Mouse (Mus musculus): ENCODE measurements at regions not wholly inside any gene's neighbourhood (a gene's known extent, or its start where the extent isn't known, plus 50 kb on each side); places are given as distances from the start of the nearest gene placed in this dataset.

DNA sequence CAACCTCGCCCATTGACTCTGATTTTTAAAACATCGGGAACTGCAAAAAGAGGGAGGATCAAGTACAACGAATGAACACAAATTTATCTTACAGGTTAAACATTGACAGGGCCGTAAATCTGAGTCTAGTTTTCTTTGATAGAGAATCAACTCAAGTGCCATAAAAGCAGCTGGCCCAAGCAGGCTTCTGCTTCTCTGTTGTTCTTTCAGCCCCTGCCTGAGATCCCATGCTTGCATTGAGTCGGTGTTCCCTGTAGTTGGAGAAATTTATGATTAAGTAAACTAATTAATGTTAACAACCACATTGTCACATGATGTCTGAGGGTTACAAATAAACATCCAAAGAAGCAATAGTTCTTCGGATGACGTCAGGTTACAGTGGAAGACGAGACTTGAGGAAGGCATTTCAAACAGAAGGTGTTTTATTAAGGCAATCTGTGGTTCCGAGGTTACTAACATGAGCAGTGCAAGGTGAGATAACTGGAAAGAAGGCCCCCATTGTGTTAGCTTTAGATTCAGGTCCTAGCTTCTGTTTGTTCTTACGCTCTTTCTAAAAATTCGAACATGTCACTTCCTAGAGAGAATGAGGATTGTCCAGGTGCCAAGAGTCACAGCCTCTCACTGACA, 233.9 kb upstream of the Pde3a start:
- DNase-seq (ENCODE audit: low spot score) (no peak), ATAC-seq (ENCODE audit: low FRiP score, low read depth) (no peak)
- Histone ChIP-seq H3K4me3 (replicated peaks; ENCODE audit: low read length) (no peak overlapping the region), H3K9ac (ENCODE audit: low read depth, low read length, severe bottlenecking) (no peak overlapping the region), H3K4me1 (ENCODE audit: control insufficient read depth, insufficient read depth, low read length) (no peaks in the 10 kb centered on the region), H3K27ac (replicated peaks; ENCODE audit: low read depth, low read length) (no peak overlapping the region), H3K36me3 (ENCODE audit: control insufficient read depth, insufficient read depth, low read length) (no peaks in the 10 kb centered on the region), H3K9me3 (ENCODE audit: control insufficient read depth, low read length) (no peaks in the 10 kb centered on the region), H3K4me2 (replicated peaks; ENCODE audit: low read depth, low read length, severe bottlenecking) (no peak overlapping the region), H3K27me3 (ENCODE audit: control insufficient read depth, insufficient read depth, low read length) (no peaks in the 10 kb centered on the region)
- TF ChIP-seq POLR2A (IDR thresholded peaks at IDR 0.05; ENCODE audit: borderline replicate concordance, extremely low read depth, insufficient read depth, insufficient read length): no peak
- WGBS: 79% methylated on average over 11 of the region's 11 CpGs

DNA sequence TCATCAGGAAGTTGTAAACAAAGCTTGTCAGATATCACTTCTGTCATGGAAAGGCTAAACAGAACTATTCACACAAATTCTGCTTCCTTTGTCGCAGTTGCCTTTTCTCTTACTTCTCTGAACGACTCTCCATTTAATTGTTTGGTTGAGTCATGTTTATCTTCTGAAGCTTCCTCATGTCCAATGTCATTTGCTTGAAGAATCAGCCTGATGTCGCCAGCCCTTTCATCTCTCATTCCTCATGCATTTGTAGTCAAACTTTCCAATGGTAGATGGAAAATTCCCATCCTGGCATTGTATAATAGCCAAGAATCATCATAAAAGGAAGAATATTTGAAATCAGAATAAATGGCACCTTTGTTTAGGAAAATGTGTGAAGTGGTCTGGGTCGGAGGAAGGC, 225.6 kb upstream of the Pde3a start:
- Histone ChIP-seq H3K36me3 (ENCODE audit: control insufficient read depth, insufficient read depth, low read length) (no peaks in the 10 kb centered on the region), H3K27ac (replicated peaks; ENCODE audit: low read depth, low read length) (no peak overlapping the region), H3K4me2 (replicated peaks; ENCODE audit: low read depth, low read length, severe bottlenecking) (no peak overlapping the region), H3K4me3 (replicated peaks; ENCODE audit: low read length) (no peak overlapping the region), H3K27me3 (ENCODE audit: control insufficient read depth, insufficient read depth, low read length) (no peaks in the 10 kb centered on the region), H3K9me3 (ENCODE audit: control insufficient read depth, low read length) (no peaks in the 10 kb centered on the region), H3K9ac (ENCODE audit: low read depth, low read length, severe bottlenecking) (no peak overlapping the region), H3K4me1 (ENCODE audit: control insufficient read depth, insufficient read depth, low read length) (peaks cover 2% of the 10 kb centered on the region; the same call in 1 of the 2 replicates)
- WGBS: 85% methylated on average over 4 of the region's 4 CpGs
- ATAC-seq (ENCODE audit: low FRiP score, low read depth) (no peak), DNase-seq (ENCODE audit: low spot score) (no peak)
- no peak for TF ChIP-seq POLR2A (IDR thresholded peaks at IDR 0.05; ENCODE audit: borderline replicate concordance, extremely low read depth, insufficient read depth, insufficient read length)

DNA sequence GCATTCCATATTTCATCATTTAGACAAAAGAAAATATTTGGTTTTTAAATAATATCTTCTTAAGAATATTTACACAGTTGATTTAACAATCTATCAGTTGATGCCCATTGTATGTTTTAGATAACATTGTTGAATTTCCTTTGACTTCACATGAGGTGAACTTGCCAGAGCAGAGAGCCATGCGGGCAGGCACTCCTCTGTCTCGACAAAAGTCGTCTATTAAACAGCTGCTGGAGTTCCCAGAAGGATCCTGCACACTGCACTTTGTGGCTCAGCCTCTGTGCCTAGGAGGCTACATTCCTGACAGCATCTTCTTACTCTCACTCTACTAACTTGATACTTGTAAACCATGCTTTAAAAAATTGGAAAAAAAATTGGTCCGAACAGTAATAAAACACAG, 221.7 kb upstream of the Pde3a start:
- WGBS: 60% methylated on average over 4 of the region's 4 CpGs
- DNase-seq (ENCODE audit: low spot score): no peak

DNA sequence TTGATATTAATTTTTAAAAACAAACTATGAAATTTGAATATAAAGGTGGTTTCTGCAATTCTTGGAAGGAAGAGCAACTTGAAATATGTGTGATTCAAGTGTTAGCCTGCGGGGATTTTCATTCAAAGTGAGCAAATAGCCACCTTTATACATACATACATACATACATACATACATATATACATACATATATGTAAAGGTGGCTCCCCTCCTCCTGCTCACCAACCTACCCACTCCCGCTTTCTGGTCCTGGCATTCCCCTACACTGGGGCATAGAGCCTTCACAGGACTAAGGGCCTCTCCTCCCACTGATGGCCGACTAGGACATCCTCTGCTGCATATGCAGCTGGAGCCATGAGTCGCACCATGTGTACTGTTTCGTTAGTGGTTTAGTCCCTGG, 221.3 kb upstream of the Pde3a start:
- Histone ChIP-seq H3K9me3 (ENCODE audit: control insufficient read depth, low read length) (no peaks in the 10 kb centered on the region), H3K27me3 (ENCODE audit: control insufficient read depth, insufficient read depth, low read length) (no peaks in the 10 kb centered on the region), H3K9ac (ENCODE audit: low read depth, low read length, severe bottlenecking) (no peak overlapping the region), H3K4me3 (replicated peaks; ENCODE audit: low read length) (no peak overlapping the region), H3K4me2 (replicated peaks; ENCODE audit: low read depth, low read length, severe bottlenecking) (no peak overlapping the region), H3K4me1 (ENCODE audit: control insufficient read depth, insufficient read depth, low read length) (peaks cover 2% of the 10 kb centered on the region; the same call in 1 of the 2 replicates), H3K36me3 (ENCODE audit: control insufficient read depth, insufficient read depth, low read length) (no peaks in the 10 kb centered on the region), H3K27ac (replicated peaks; ENCODE audit: low read depth, low read length) (no peak overlapping the region)
- 81% methylated on average over 5 of the region's 5 CpGs for WGBS
- no peak for TF ChIP-seq POLR2A (IDR thresholded peaks at IDR 0.05; ENCODE audit: borderline replicate concordance, extremely low read depth, insufficient read depth, insufficient read length)
- ATAC-seq (ENCODE audit: low FRiP score, low read depth) (no peak), DNase-seq (ENCODE audit: low spot score) (no peak)

More for the DNA sequence above, 221.7 kb upstream of the Pde3a start:
- H3K4me2 ChIP-seq (replicated peaks; ENCODE audit: low read depth, low read length, severe bottlenecking): no peak overlapping the region
- TF ChIP-seq POLR2A (IDR thresholded peaks at IDR 0.05; ENCODE audit: borderline replicate concordance, extremely low read depth, insufficient read depth, insufficient read length): no peak
- H3K27me3 ChIP-seq (ENCODE audit: control insufficient read depth, insufficient read depth, low read length): no peaks in the 10 kb centered on the region
- H3K4me3 ChIP-seq (replicated peaks; ENCODE audit: low read length): no peak overlapping the region
- no peaks in the 10 kb centered on the region for H3K9me3 ChIP-seq (ENCODE audit: control insufficient read depth, low read length)
- no peaks in the 10 kb centered on the region for H3K36me3 ChIP-seq (ENCODE audit: control insufficient read depth, insufficient read depth, low read length)
- H3K9ac ChIP-seq (ENCODE audit: low read depth, low read length, severe bottlenecking): no peak overlapping the region
- ATAC-seq (ENCODE audit: low FRiP score, low read depth): no peak; the same call in 1 of the 2 replicates
- H3K27ac ChIP-seq (replicated peaks; ENCODE audit: low read depth, low read length): no peak overlapping the region
- H3K4me1 ChIP-seq (ENCODE audit: control insufficient read depth, insufficient read depth, low read length): peaks cover 2% of the 10 kb centered on the region; the same call in 1 of the 2 replicates

DNA sequence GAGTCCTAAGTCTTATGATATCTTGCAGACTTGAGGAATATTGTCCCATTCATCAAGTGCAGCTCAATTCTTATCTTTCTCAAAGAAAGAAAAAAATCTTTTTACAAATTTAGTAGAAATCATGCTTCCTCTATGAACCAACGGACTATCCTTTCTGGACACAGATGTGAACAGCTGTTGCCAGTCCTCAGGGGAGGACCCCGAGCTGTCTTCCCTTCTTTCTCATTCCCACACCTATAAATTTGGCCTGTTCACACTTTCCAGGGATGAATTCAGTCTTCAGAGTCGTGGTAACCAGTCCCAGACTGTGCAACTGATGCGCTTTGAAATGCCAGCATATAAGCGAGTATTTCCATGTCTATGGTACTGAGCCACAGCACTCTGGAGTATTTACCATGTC, 214.2 kb upstream of the Pde3a start:
- Histone ChIP-seq H3K4me2 (replicated peaks; ENCODE audit: low read depth, low read length, severe bottlenecking) (no peak overlapping the region), H3K9me3 (ENCODE audit: control insufficient read depth, low read length) (no peaks in the 10 kb centered on the region), H3K27ac (replicated peaks; ENCODE audit: low read depth, low read length) (no peak overlapping the region), H3K9ac (ENCODE audit: low read depth, low read length, severe bottlenecking) (no peak overlapping the region), H3K4me1 (ENCODE audit: control insufficient read depth, insufficient read depth, low read length) (no peaks in the 10 kb centered on the region), H3K4me3 (replicated peaks; ENCODE audit: low read length) (no peak overlapping the region), H3K27me3 (ENCODE audit: control insufficient read depth, insufficient read depth, low read length) (no peaks in the 10 kb centered on the region), H3K36me3 (ENCODE audit: control insufficient read depth, insufficient read depth, low read length) (no peaks in the 10 kb centered on the region)
- no peak for TF ChIP-seq POLR2A (IDR thresholded peaks at IDR 0.05; ENCODE audit: borderline replicate concordance, extremely low read depth, insufficient read depth, insufficient read length)
- ATAC-seq (ENCODE audit: low FRiP score, low read depth): no peak
- WGBS: 71% methylated on average over 5 of the region's 5 CpGs
- DNase-seq (ENCODE audit: low spot score): no peak
